Mouse (Mus musculus): ENCODE measurements around the gene Rem1. TPM values are rescaled to one million over a fixed set of nuclear protein-coding genes. Genes with fewer than 3 reads are reported as not detected.

Rem1 gene
- polyA plus RNA-seq (2016; fragmentation: Nextera tagmentation; extraction: Ambion mirVana), result 0.40 and 0.60 TPM in 2 replicates

GRCm38 (mm10) chr2:152626774-152627591, at the start of gene Rem1:
Gene Rem1 (plus strand): TSS chr2:152626951.
- Histone ChIP-seq H3K36me3 (replicated peaks) (no peaks in the 10 kb centered on the region), H3K9me3 (no peaks in the 10 kb centered on the region), H3K4me3 (peak within 1 kb of the TSS; percentile 60), H3K27me3 (replicated peaks; ENCODE audit: low read depth, poor library complexity, severe bottlenecking) (peaks cover 80% of the 10 kb centered on the region), H3K4me1 (peaks cover 20% of the 10 kb centered on the region), H3K27ac (replicated peaks) (no peak within 1 kb of the TSS; the same call in 1 of the 2 replicates)
- peak; percentile 70 for DNase-seq (ENCODE audit: low spot score)
- 1% methylated on average over 59 of the region's 59 CpGs for WGBS

GRCm38 (mm10) chr2:152580107-152580506, 46.6 kb upstream of the Rem1 start, which contains the start of gene Defb19:
Gene Defb19 (minus strand): TSS chr2:152580312.
- no peak within 1 kb of the TSS for H3K4me3 ChIP-seq
- H3K4me1 ChIP-seq, result peaks cover 13% of the 10 kb centered on the region
- H3K27ac ChIP-seq (replicated peaks), result no peak within 1 kb of the TSS
- H3K9me3 ChIP-seq, result no peaks in the 10 kb centered on the region
- no peaks in the 10 kb centered on the region for H3K27me3 ChIP-seq (replicated peaks; ENCODE audit: low read depth, poor library complexity, severe bottlenecking)
- H3K36me3 ChIP-seq (replicated peaks), result no peaks in the 10 kb centered on the region
- 68% methylated on average over 7 of the region's 7 CpGs for WGBS
- DNase-seq (ENCODE audit: low spot score), result no peak

- no peak overlapping the region for H3K4me3 ChIP-seq
Measured at GRCm38 (mm10) chr2:152580612-152581011, 46.1 kb upstream of the Rem1 start.

GRCm38 (mm10) chr2:152586926-152587560, 39.7 kb upstream of the Rem1 start:
- H3K4me1 ChIP-seq, result peaks cover 19% of the 10 kb centered on the region
- H3K27me3 ChIP-seq (replicated peaks; ENCODE audit: low read depth, poor library complexity, severe bottlenecking), result no peaks in the 10 kb centered on the region
- DNase-seq (ENCODE audit: low spot score), result peak; percentile 25
- no peaks in the 10 kb centered on the region for H3K36me3 ChIP-seq (replicated peaks)
- no peaks in the 10 kb centered on the region for H3K9me3 ChIP-seq
- H3K4me3 ChIP-seq, result no peak overlapping the region
- WGBS, result 80% methylated on average over 4 of the region's 4 CpGs
- no peak overlapping the region for H3K27ac ChIP-seq (replicated peaks)

More at GRCm38 (mm10) chr2:152580612-152581011, 46.1 kb upstream of the Rem1 start:
- Histone ChIP-seq H3K27me3 (replicated peaks; ENCODE audit: low read depth, poor library complexity, severe bottlenecking) (no peaks in the 10 kb centered on the region), H3K9me3 (no peaks in the 10 kb centered on the region), H3K4me1 (peaks cover 13% of the 10 kb centered on the region), H3K36me3 (replicated peaks) (no peaks in the 10 kb centered on the region), H3K27ac (replicated peaks) (no peak overlapping the region)
- 89% methylated on average over 11 of the region's 11 CpGs for WGBS
- DNase-seq (ENCODE audit: low spot score), result no peak

DNA sequence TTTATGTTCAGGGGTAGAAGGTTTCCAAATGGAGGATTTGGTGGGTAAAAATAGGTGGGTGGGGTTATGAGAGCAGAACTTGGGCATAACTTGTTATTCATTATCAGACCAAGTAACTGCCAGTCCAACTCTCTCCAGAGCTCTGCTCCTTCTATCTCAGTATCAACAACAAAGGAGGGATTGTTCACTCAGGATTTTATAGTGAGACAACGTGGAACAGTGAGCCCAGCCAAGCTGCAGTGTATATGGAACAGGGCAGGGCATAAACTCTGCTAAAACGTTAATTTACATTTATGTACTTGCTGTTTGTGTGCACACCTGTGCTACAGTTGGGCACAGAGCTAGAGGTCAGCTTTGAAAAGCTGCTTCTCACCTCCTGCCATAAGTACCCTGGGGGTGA, 38.3 kb upstream of the Rem1 start:
- H3K9me3 ChIP-seq, result no peaks in the 10 kb centered on the region
- H3K4me3 ChIP-seq, result no peak overlapping the region
- no peak overlapping the region for H3K27ac ChIP-seq (replicated peaks)
- peaks cover 19% of the 10 kb centered on the region for H3K4me1 ChIP-seq
- H3K27me3 ChIP-seq (replicated peaks; ENCODE audit: low read depth, poor library complexity, severe bottlenecking), result no peaks in the 10 kb centered on the region
- no peaks in the 10 kb centered on the region for H3K36me3 ChIP-seq (replicated peaks)
- no peak for DNase-seq (ENCODE audit: low spot score)
- 33% methylated on average over 2 of the region's 2 CpGs for WGBS

GRCm38 (mm10) chr2:152589021-152589420, 37.7 kb upstream of the Rem1 start:
- H3K36me3 ChIP-seq (replicated peaks), result no peaks in the 10 kb centered on the region
- DNase-seq (ENCODE audit: low spot score), result no peak
- H3K27ac ChIP-seq (replicated peaks), result no peak overlapping the region
- WGBS, result 34% methylated on average over 6 of the region's 6 CpGs
- peaks cover 19% of the 10 kb centered on the region for H3K4me1 ChIP-seq
- no peaks in the 10 kb centered on the region for H3K27me3 ChIP-seq (replicated peaks; ENCODE audit: low read depth, poor library complexity, severe bottlenecking)
- H3K9me3 ChIP-seq, result no peaks in the 10 kb centered on the region
- H3K4me3 ChIP-seq, result no peak overlapping the region

DNA sequence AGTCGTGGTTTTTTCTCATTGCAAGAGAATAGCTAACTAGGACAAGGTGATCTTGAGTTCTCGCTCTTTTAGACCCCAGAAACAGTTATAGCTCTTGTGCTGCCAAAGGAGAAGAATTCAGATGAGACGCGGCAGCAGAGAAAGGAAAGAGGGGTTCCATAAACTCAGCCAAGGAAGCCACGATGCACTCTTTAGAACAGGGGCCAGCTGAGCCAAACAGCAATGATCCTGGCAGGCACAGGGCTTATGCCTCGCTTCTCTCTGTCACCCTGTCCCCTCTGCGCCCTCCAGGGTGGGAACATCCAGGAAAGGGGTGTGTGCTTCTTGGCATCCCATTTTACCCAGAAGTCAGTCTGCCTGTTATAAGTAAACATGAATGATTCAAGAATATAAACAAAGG, 27.5 kb upstream of the Rem1 start, which contains the start of gene Defb45:
Defb45 (minus strand) TSS at position 101 of the 400 bp plus-strand sequence.
- H3K36me3 ChIP-seq (replicated peaks), result no peaks in the 10 kb centered on the region
- H3K4me3 ChIP-seq, result no peak within 1 kb of the TSS
- no peaks in the 10 kb centered on the region for H3K4me1 ChIP-seq
- H3K27me3 ChIP-seq (replicated peaks; ENCODE audit: low read depth, poor library complexity, severe bottlenecking), result no peaks in the 10 kb centered on the region
- WGBS, result 67% methylated on average over 7 of the region's 7 CpGs
- no peaks in the 10 kb centered on the region for H3K9me3 ChIP-seq
- DNase-seq (ENCODE audit: low spot score), result no peak
- no peak within 1 kb of the TSS for H3K27ac ChIP-seq (replicated peaks)

DNA sequence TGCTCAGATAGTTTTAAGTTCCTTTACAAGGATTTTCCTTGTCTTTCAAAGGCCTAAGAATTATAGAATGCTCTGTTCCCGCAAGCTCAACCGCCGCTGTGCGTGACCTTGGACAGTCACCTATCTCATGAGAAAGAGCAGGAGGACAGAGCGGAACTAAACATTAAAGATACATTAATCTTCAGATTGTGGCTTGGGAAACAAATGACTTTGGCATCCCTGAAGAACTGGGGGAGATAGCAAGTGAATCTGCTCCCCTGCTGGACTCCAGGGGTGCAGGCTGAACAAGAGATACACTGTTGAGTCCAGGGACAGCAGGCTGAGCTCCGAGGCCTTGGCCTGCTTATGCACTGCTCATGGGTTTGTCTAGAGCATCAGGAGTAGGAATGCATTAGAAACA, 26.7 kb upstream of the Rem1 start:
- H3K4me3 ChIP-seq, result no peak overlapping the region
- no peak overlapping the region for H3K27ac ChIP-seq (replicated peaks)
- WGBS, result 90% methylated on average over 6 of the region's 6 CpGs
- H3K4me1 ChIP-seq, result no peaks in the 10 kb centered on the region
- H3K36me3 ChIP-seq (replicated peaks), result no peaks in the 10 kb centered on the region
- no peaks in the 10 kb centered on the region for H3K27me3 ChIP-seq (replicated peaks; ENCODE audit: low read depth, poor library complexity, severe bottlenecking)
- DNase-seq (ENCODE audit: low spot score), result no peak
- H3K9me3 ChIP-seq, result no peaks in the 10 kb centered on the region

GRCm38 (mm10) chr2:152601275-152601960, 25.3 kb upstream of the Rem1 start:
- WGBS, result 71% methylated on average over 4 of the region's 4 CpGs
- Histone ChIP-seq H3K4me1 (no peaks in the 10 kb centered on the region), H3K4me3 (no peak overlapping the region)

GRCm38 (mm10) chr2:152604057-152604456, 22.7 kb upstream of the Rem1 start, which contains the start of gene Defb36:
Gene Defb36 (plus strand): TSS chr2:152604327.
- H3K4me3 ChIP-seq, result no peak within 1 kb of the TSS
- DNase-seq (ENCODE audit: low spot score), result peak; percentile 41

More at GRCm38 (mm10) chr2:152601275-152601960, 25.3 kb upstream of the Rem1 start:
- no peaks in the 10 kb centered on the region for H3K9me3 ChIP-seq
- DNase-seq (ENCODE audit: low spot score), result no peak
- no peaks in the 10 kb centered on the region for H3K27me3 ChIP-seq (replicated peaks; ENCODE audit: low read depth, poor library complexity, severe bottlenecking)
- no peaks in the 10 kb centered on the region for H3K36me3 ChIP-seq (replicated peaks)
- H3K27ac ChIP-seq (replicated peaks), result no peak overlapping the region

DNA sequence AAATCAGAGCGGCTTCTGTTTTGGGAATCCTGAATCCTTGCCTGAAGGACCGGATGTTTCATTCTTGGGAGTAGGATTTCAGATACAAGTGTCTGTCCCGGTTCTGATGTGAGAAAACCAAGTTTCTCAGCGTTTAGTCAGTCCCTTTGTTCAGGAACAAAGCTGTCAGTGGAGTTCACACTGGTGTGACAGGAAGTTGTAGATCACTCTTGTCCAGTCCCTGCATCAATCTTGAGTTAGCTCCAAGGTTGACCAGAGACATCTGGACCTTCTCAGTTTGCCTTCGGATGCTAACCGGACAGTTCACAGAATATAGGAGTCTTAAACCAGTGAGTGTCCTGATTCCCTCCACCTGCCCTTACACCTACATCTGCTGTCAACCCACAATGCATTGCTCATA, 19.0 kb upstream of the Rem1 start:
- Histone ChIP-seq H3K4me1 (peaks cover 10% of the 10 kb centered on the region), H3K9me3 (no peaks in the 10 kb centered on the region), H3K27me3 (replicated peaks; ENCODE audit: low read depth, poor library complexity, severe bottlenecking) (no peaks in the 10 kb centered on the region), H3K4me3 (no peak overlapping the region), H3K36me3 (replicated peaks) (no peaks in the 10 kb centered on the region), H3K27ac (replicated peaks) (no peak overlapping the region)
- DNase-seq (ENCODE audit: low spot score), result no peak
- WGBS, result 67% methylated on average over 6 of the region's 6 CpGs

More at GRCm38 (mm10) chr2:152604057-152604456, 22.7 kb upstream of the Rem1 start, which contains the start of gene Defb36:
- Histone ChIP-seq H3K36me3 (replicated peaks) (no peaks in the 10 kb centered on the region), H3K27ac (replicated peaks) (no peak within 1 kb of the TSS), H3K9me3 (no peaks in the 10 kb centered on the region), H3K27me3 (replicated peaks; ENCODE audit: low read depth, poor library complexity, severe bottlenecking) (no peaks in the 10 kb centered on the region), H3K4me1 (no peaks in the 10 kb centered on the region)
- 86% methylated on average over 15 of the region's 15 CpGs for WGBS

- DNase-seq (ENCODE audit: low spot score), result no peak
- no peaks in the 10 kb centered on the region for H3K36me3 ChIP-seq (replicated peaks)
- H3K4me1 ChIP-seq, result peaks cover 10% of the 10 kb centered on the region
- WGBS, result 85% methylated on average over 1 of the region's 1 CpGs
- no peaks in the 10 kb centered on the region for H3K27me3 ChIP-seq (replicated peaks; ENCODE audit: low read depth, poor library complexity, severe bottlenecking)
- H3K27ac ChIP-seq (replicated peaks), result no peak overlapping the region
- no peak overlapping the region for H3K4me3 ChIP-seq
- no peaks in the 10 kb centered on the region for H3K9me3 ChIP-seq
Measured at GRCm38 (mm10) chr2:152608719-152609118, 18.0 kb upstream of the Rem1 start.
